Mouse (Mus musculus) monocyte, adult 2 months (primary cell): ENCODE results near the gene Maml3.

ENCODE experiments used
- DNase-seq, 2 experiments: peaks; one replicate each; pipeline ENCODE4 v3.0.0; 2022; ENCODE audit warnings: low spot score in 2 of 2, low read depth in 1 of 2

Gene Maml3

GRCm38 (mm10) chr3:51963151-51963791, 141.6 kb downstream of the Maml3 start:
- DNase-seq: no peak

- no peak for DNase-seq
Observed at GRCm38 (mm10) chr3:51958751-51959150, 146.1 kb downstream of the Maml3 start.

GRCm38 (mm10) chr3:51954441-51954840, 150.4 kb downstream of the Maml3 start:
- DNase-seq: no peak

- DNase-seq: no peak
Observed at GRCm38 (mm10) chr3:51953927-51954326, 150.9 kb downstream of the Maml3 start.

GRCm38 (mm10) chr3:51952728-51953623, 151.9 kb downstream of the Maml3 start:
- DNase-seq: no peak

GRCm38 (mm10) chr3:51952267-51952666, 152.6 kb downstream of the Maml3 start:
- DNase-seq: no peak

- DNase-seq: no peak
Observed at GRCm38 (mm10) chr3:51949651-51950050, 155.2 kb downstream of the Maml3 start.

- no peak for DNase-seq
Observed at GRCm38 (mm10) chr3:51947168-51947567, 157.7 kb downstream of the Maml3 start.

- no peak for DNase-seq
Observed at GRCm38 (mm10) chr3:51943642-51944041, 161.2 kb downstream of the Maml3 start.

GRCm38 (mm10) chr3:51941781-51942180, 163.1 kb downstream of the Maml3 start:
- DNase-seq: no peak

GRCm38 (mm10) chr3:51939864-51940263, 165.0 kb downstream of the Maml3 start:
- no peak for DNase-seq

GRCm38 (mm10) chr3:51939054-51939453, 165.8 kb downstream of the Maml3 start:
- no peak for DNase-seq

GRCm38 (mm10) chr3:51937176-51937575, 167.7 kb downstream of the Maml3 start:
- DNase-seq: no peak

GRCm38 (mm10) chr3:51934531-51935485, 170.1 kb downstream of the Maml3 start:
- DNase-seq: no peak

- DNase-seq: no peak
Observed at GRCm38 (mm10) chr3:51928188-51928587, 176.7 kb downstream of the Maml3 start.

GRCm38 (mm10) chr3:51927591-51927990, 177.3 kb downstream of the Maml3 start:
- no peak for DNase-seq

GRCm38 (mm10) chr3:51927043-51927442, 177.8 kb downstream of the Maml3 start:
- no peak for DNase-seq

GRCm38 (mm10) chr3:51925758-51926157, 179.1 kb downstream of the Maml3 start:
- no peak for DNase-seq

- DNase-seq: no peak
Observed at GRCm38 (mm10) chr3:51924636-51925035, 180.2 kb downstream of the Maml3 start.

- no peak for DNase-seq
Observed at GRCm38 (mm10) chr3:51923800-51924199, 181.1 kb downstream of the Maml3 start.

- no peak for DNase-seq
Observed at GRCm38 (mm10) chr3:51916902-51917301, 188.0 kb downstream of the Maml3 start.
